Mouse (Mus musculus) heart, embryonic 11.5 days (tissue): ENCODE measurements around the gene Copb2. TPM values are rescaled to one million over a fixed set of nuclear protein-coding genes. Genes with fewer than 3 reads are reported as not detected.

Source experiments
- ATAC-seq: fragments of 200-750 bp; cut with Nextera tagmentation; replicated peaks from 2 replicates; pipeline ENCODE4 v1.8.0; 2017; ENCODE audit warnings: moderate library complexity; ENCODE audit not compliant: insufficient number of reproducible peaks, low FRiP score, low TSS enrichment
- H3K27ac ChIP-seq: fragments of 300-500 bp; sonication (generic); 2 replicates; pipeline ENCODE4 v1.5.1; 2014; ENCODE audit warnings: mild to moderate bottlenecking, low read depth, low read length
- H3K27me3 ChIP-seq: fragments of 300-500 bp; sonication (generic); 2 replicates; pipeline ENCODE4 v1.6.1; 2014; ENCODE audit warnings: mild to moderate bottlenecking, low read length, mixed read lengths; ENCODE audit not compliant: control insufficient read depth, insufficient read depth
- H3K36me3 ChIP-seq: fragments of 300-500 bp; sonication (generic); 2 replicates; pipeline ENCODE4 v1.6.1; 2014; ENCODE audit warnings: mild to moderate bottlenecking, low read length, moderate library complexity, mixed read lengths; ENCODE audit not compliant: control insufficient read depth, insufficient read depth
- H3K4me1 ChIP-seq: fragments of 300-500 bp; sonication (generic); 2 replicates; pipeline ENCODE4 v1.6.1; 2014; ENCODE audit warnings: low read length; ENCODE audit not compliant: control insufficient read depth, insufficient read depth
- H3K4me2 ChIP-seq: fragments of 300-500 bp; sonication (generic); 2 replicates; pipeline ENCODE4 v1.6.1; 2014; ENCODE audit warnings: mild to moderate bottlenecking, moderate library complexity
- H3K4me3 ChIP-seq: fragments of 300-500 bp; sonication (generic); 2 replicates; pipeline ENCODE4 v1.5.1; 2014; ENCODE audit warnings: low read depth, low read length
- H3K9ac ChIP-seq: fragments of 300-500 bp; sonication (generic); 2 replicates; pipeline ENCODE4 v1.6.1; 2014; ENCODE audit warnings: mild to moderate bottlenecking, low read depth, low read length, moderate library complexity
- H3K9me3 ChIP-seq: fragments of 300-500 bp; sonication (generic); replicated peaks from 2 replicates; pipeline ENCODE4 v1.6.1; 2016; ENCODE audit warnings: low read length; ENCODE audit not compliant: control insufficient read depth
- WGBS: fragments of 180-500 bp; shearing (Covaris S2); extraction: QIAGEN DNeasy Blood & Tissue Kit; methylation state at CpG from one replicate; pipeline ENCODE4 v1.1.7; 2014; ENCODE audit not compliant: insufficient replicate concordance; 5-methylcytosine and 5-hydroxymethylcytosine counted together
- polyA plus RNA-seq: library from polyadenylated mRNA; unstranded; fragments of >200 nt; fragmentation: Nextera tagmentation; extraction: Ambion mirVana; gene quantifications from 2 replicates; pipeline ENCODE4 v1.2.1, GENCODE M21; 2014

Copb2 gene
- 142 and 175 TPM in 2 replicates for polyA plus RNA-seq

DNA sequence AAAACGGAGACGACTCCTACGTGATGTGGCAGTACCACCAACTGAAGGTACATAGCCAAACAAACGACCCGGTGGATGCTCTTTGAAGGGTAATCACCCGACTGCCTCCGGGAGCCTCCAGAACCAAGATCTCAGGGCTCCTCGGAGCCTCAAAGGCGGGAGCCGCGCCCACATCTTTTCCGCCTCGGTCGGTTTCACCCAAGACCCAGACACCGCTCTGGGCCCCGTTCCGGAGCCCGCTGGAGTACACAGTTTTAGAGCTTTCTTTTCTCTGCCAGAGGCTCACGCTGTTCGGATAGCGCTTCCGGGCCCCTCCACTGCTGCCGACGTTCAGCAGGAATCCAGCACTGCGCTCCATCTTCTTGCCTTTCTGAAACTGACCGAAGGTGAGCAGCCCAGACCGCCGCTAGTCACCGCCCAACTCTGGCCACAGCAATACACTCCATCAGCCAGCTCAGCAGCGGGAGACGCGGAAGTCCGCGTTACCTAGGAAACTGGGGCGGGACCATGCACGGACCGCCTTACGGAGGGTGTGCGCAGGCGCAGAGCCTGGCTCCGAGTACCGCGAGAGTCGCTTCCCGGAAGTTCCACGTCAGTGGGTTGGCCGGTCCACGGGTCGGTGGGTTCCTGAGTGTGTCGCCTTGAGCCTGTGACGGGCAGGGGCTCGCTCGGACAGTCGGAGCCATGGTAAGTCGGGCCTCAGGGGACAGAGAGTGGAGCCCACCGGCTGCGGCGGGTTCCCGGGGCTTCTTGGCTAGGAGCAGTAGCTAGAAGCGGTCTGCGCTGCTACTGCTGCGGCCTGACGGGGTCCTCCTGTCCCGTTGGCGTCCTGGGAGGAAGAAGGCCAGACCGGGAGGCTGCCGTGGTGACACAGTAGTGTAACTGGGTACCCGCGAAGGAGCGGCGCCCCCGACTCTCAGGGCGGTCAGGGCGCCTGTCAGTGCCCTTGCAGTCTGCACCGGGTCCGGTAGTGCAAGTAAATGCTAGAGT is at the start of gene Copb2:
Gene Copb2 (plus strand): TSS at position 585 of the 990 bp plus-strand sequence.
- peak; percentile 99 for ATAC-seq
- peak within 1 kb of the TSS; percentile 68 for H3K4me3 ChIP-seq
- peaks cover 14% of the 10 kb centered on the region for H3K4me1 ChIP-seq
- WGBS: under 1% methylated on average over 76 of the region's 76 CpGs
- H3K9me3 ChIP-seq: no peaks in the 10 kb centered on the region
- H3K27me3 ChIP-seq: no peaks in the 10 kb centered on the region
- no peaks in the 10 kb centered on the region for H3K36me3 ChIP-seq
- H3K27ac ChIP-seq: peak within 1 kb of the TSS; percentile 55
- peak within 1 kb of the TSS; percentile 78 for H3K4me2 ChIP-seq
- peak within 1 kb of the TSS; percentile 81 for H3K9ac ChIP-seq

DNA sequence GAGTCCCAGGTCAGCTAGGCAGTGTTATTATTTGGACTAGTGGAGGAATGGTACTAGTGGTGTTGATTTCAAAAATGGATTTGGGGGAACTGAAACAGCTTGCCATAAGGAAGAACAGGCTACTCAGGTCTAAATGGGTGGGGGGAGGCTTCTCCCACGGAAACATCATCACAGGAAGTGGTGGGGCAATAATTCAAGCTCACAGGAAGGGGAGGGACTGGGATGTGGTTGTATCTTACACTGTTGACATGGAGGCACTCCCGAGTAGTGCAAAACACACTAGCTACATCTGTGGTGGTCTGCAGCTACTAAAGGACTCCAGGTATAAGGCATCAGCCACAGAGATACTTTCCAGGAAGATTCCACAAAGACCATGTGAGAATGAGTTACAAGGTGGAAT is 39.6 kb upstream of the Copb2 start:
- Histone ChIP-seq H3K36me3 (no peaks in the 10 kb centered on the region), H3K4me1 (no peaks in the 10 kb centered on the region), H3K4me2 (no peak overlapping the region), H3K27ac (no peak overlapping the region), H3K4me3 (no peak overlapping the region), H3K9ac (no peak overlapping the region), H3K9me3 (no peaks in the 10 kb centered on the region), H3K27me3 (no peaks in the 10 kb centered on the region)
- 59% methylated on average over 2 of the region's 2 CpGs for WGBS
- ATAC-seq: no peak

DNA sequence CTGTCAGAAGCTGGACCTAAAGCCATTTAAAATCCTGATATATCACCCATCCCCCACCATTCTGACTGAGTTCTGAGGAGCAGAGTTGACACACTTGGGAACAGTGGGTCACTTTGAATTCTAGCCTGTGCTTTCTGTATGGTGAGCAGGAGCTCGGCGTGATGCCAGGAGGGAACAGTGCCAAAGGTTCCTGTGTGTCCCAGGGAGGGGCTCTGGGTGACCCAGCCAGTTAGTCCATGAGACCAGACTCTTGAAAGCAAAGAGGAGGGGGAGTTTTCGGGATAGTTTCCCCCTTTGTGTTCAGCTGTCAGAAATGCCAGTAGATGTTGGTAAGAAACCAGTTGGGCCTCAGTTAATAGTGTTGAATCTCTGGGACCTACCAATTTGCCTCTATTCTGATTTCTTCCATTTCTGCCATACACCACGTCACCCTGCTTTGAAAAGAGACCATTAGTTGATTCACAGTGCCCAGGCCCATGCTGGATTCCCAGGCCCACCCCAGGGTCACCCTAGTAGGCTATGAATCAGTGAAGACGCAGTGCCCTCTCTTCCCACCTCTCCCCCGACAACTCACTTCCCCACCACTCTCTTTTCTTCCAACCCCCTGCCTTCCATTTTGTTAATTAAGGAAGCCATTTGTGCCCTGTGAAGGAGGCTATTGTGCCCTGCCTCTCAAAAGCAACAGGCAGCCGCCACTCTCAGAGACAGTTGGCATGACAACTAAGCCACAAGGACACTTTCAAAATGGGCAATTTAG is 38.6 kb upstream of the Copb2 start:
- Histone ChIP-seq H3K4me2 (no peak overlapping the region), H3K27ac (no peak overlapping the region), H3K27me3 (no peaks in the 10 kb centered on the region), H3K9me3 (no peaks in the 10 kb centered on the region), H3K4me1 (no peaks in the 10 kb centered on the region), H3K9ac (no peak overlapping the region), H3K36me3 (no peaks in the 10 kb centered on the region), H3K4me3 (no peak overlapping the region)
- 66% methylated on average over 7 of the region's 7 CpGs for WGBS
- no peak for ATAC-seq

DNA sequence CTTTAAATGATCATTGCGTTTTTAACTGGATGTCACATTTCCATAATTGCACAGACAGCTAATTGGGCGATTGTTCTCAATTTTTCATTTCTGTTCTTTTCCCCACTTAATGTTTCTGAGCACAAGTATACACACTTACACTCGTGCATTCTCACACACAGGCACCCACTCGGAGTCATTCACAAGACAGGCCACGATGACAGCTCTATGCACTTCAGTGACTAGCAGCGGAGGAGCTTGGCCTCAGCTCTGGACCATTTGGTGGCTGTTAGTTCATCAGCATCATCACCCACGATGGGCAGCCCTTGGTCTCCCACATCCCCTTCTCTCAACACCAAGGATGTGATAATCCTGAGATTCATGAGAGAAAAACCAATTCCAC is 38.0 kb upstream of the Copb2 start:
- WGBS: 71% methylated on average over 7 of the region's 7 CpGs
- Histone ChIP-seq H3K4me2 (no peak overlapping the region), H3K27ac (no peak overlapping the region), H3K4me1 (no peaks in the 10 kb centered on the region), H3K9ac (no peak overlapping the region), H3K36me3 (no peaks in the 10 kb centered on the region), H3K27me3 (no peaks in the 10 kb centered on the region), H3K4me3 (no peak overlapping the region), H3K9me3 (no peaks in the 10 kb centered on the region)
- no peak for ATAC-seq

DNA sequence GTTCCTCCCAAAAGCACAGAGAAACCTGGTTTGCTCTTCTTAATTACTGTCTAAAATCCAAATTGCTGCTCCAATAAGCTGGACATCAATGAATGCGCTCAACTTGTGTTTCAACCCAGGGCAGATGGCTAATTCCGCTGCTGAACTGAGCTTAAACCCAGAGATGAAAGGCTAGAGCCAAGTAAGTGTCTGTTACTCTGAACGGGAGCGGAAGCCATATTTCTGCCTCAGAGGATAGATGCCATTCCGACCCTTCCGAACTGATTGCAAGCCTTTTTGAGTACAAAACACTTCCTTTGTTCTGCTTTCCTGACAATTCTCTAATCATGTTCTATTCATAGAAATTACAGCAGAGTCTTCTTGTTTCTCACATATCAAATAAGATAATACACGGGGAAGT is 36.3 kb upstream of the Copb2 start:
- H3K9ac ChIP-seq: no peak overlapping the region
- H3K36me3 ChIP-seq: no peaks in the 10 kb centered on the region
- no peaks in the 10 kb centered on the region for H3K27me3 ChIP-seq
- 73% methylated on average over 7 of the region's 7 CpGs for WGBS
- H3K4me2 ChIP-seq: no peak overlapping the region
- no peaks in the 10 kb centered on the region for H3K4me1 ChIP-seq
- no peak overlapping the region for H3K27ac ChIP-seq
- H3K4me3 ChIP-seq: no peak overlapping the region
- ATAC-seq: no peak
- H3K9me3 ChIP-seq: no peaks in the 10 kb centered on the region

DNA sequence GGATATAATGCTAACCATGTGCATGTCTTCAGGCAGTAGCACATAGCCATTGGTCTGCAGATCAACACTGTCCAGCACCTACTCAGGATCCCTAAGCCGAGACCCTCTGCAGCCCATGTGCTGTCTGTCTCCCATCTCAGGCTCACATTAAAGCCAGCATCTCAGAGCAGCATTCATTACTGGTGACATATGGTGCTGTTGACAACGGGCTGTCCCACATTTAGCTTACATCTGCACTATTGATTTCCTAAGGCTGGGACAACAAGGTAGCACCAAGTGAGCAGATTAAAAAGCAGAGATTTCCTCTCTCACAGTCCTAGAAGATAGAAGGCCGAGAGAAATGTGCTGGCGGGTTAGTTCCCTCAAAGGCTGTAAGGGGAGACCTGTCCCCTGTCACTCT is 33.7 kb upstream of the Copb2 start:
- no peaks in the 10 kb centered on the region for H3K9me3 ChIP-seq
- no peak for ATAC-seq
- no peak overlapping the region for H3K27ac ChIP-seq
- no peak overlapping the region for H3K4me2 ChIP-seq
- H3K4me1 ChIP-seq: no peaks in the 10 kb centered on the region
- no peaks in the 10 kb centered on the region for H3K27me3 ChIP-seq
- WGBS: 70% methylated on average over 4 of the region's 4 CpGs
- no peak overlapping the region for H3K4me3 ChIP-seq
- no peaks in the 10 kb centered on the region for H3K36me3 ChIP-seq
- no peak overlapping the region for H3K9ac ChIP-seq

DNA sequence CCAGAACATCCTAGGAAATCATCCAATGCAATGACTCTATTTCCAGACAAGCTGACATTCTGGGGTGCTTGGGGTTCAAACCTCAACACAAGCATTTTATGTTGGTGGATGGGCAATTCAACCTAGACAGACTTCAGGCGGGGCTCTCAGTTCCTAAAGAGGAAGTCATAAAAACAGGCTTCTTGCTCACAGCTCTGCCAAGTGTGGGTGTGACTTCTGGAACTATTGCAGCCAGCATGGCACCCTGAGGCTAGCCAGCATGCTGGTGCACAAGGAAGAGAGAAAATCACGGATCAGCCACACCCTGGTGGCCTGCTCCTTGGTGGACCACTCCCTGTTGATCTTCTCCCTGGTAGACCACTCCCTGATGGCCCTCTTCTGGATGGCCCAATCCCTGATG is 32.5 kb upstream of the Copb2 start:
- H3K4me2 ChIP-seq: no peak overlapping the region
- H3K4me1 ChIP-seq: no peaks in the 10 kb centered on the region
- ATAC-seq: no peak
- H3K27ac ChIP-seq: no peak overlapping the region
- H3K9ac ChIP-seq: no peak overlapping the region
- H3K27me3 ChIP-seq: no peaks in the 10 kb centered on the region
- no peaks in the 10 kb centered on the region for H3K36me3 ChIP-seq
- 61% methylated on average over 2 of the region's 2 CpGs for WGBS
- no peak overlapping the region for H3K4me3 ChIP-seq
- H3K9me3 ChIP-seq: no peaks in the 10 kb centered on the region

DNA sequence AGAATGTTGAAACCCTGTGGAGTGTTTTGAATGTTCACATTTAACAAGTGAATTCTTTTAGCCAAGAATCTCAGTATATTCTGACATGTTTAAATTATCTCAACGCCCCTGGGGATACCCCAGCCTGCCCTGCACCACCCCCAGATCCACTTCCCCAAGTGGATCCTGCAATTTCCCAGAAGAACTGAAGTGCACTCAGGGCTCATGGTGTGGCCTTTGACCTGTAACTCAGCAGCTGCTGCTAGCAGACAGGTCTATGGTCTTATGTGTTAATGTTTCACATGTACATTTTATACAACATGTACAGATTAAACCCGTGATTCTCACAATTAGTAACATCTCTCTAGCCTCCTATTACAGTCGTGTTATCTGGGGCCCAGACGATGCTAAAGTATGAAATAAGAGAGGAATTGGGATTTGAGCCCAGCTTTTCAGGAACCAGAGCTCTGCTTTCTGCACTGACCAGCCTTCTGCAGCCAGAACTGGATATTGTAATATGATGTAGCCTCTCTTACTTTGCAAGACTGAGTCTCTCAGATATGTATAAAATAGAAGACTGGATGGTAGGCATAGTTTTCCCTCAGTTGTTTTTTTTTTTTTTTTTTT is 28.7 kb upstream of the Copb2 start:
- Histone ChIP-seq H3K4me3 (no peak overlapping the region), H3K36me3 (no peaks in the 10 kb centered on the region), H3K9ac (no peak overlapping the region), H3K27me3 (no peaks in the 10 kb centered on the region), H3K4me1 (no peaks in the 10 kb centered on the region), H3K9me3 (no peaks in the 10 kb centered on the region), H3K27ac (no peak overlapping the region), H3K4me2 (no peak overlapping the region)
- no peak for ATAC-seq
- 68% methylated on average over 4 of the region's 4 CpGs for WGBS
